19 mouse cellular contexts compared by ENCODE assay signal in the genomic region with DNA sequence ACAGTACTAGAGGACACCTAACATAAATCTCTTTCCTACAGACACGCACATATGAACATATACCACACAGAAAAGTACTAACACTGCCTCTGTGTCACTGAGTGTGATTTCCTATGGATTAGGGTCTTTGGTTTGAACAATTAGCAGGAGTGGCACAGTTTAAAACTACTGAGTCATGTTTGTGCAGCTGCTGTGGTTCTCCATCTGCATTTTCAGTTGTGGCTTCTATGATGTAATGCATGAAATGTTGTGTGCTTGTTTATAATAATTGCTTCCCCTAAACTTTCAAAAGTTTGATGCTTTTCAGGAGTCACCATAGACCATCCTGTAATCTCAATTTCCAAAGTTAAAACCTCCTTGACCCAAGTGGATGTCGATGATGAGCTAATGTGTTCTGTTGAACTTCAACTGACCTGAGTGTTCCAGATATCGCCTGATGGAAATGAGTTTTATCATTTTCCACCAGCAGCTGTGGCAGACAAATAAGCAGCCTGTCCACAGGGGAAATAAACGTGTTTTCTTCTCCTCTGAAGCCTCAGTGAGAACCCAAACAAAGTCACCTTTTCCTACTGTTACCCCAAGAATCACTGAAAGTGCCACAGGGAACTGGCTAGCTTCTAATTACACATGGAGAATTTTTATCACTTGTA.
"Had no signal": no experiment of that assay in that cellular context is flagged by ENCODE, and none has a peak within 500 bp of the region (broad histone marks: within the 10 kb centered on the region; RNA-seq: fewer than 3 reads in every experiment).

No protein-coding gene starts in this region.

- H3K4me2 ChIP-seq: liver, embryonic 13.5 days; midbrain, embryonic 11.5 days; neural tube, embryonic 12.5 days; neural tube, embryonic 15.5 days had no signal

- H3K4me1 ChIP-seq: liver, embryonic 13.5 days had no signal

- H3K4me3 ChIP-seq: left cerebral cortex, adult 2 months; liver, embryonic 13.5 days; megakaryocyte, embryonic 14.5 days; neural tube, embryonic 12.5 days; neural tube, embryonic 15.5 days had no signal

- H3K9me3 ChIP-seq: liver, embryonic 13.5 days; megakaryocyte, embryonic 14.5 days; neural tube, embryonic 12.5 days; neural tube, embryonic 15.5 days had no signal

- H3K27ac ChIP-seq: left cerebral cortex, adult 2 months; liver, embryonic 13.5 days; neural tube, embryonic 12.5 days; neural tube, embryonic 15.5 days; stomach, postnatal 0 days had no signal

- H3K27me3 ChIP-seq: liver, embryonic 13.5 days; megakaryocyte, embryonic 14.5 days; neural tube, embryonic 12.5 days; neural tube, embryonic 15.5 days had no signal

- DNase-seq: kidney, adult 9 months; kidney, postnatal 14 days; kidney, postnatal 4 days; layer of hippocampus, adult 9-11 months; liver, embryonic 13.5 days; lung, adult 2 months; lung, postnatal 14 days; lung, postnatal 4 days; midbrain, embryonic 14.5 days; right cerebral cortex, adult 18-20 months; right cerebral cortex, postnatal 14 days; right cerebral cortex, postnatal 4 days; thymus, postnatal 36 days had no signal

- H3K9ac ChIP-seq: liver, embryonic 13.5 days; neural tube, embryonic 12.5 days; neural tube, embryonic 15.5 days had no signal

- H3K36me3 ChIP-seq: liver, embryonic 13.5 days; neural tube, embryonic 12.5 days; neural tube, embryonic 15.5 days had no signal
